Mouse (Mus musculus) gastrocnemius, adult 2 months (tissue): ENCODE data around the gene Pdk2. TPM values are rescaled to one million over a fixed set of nuclear protein-coding genes. Genes with fewer than 3 reads are reported as not detected.
A peak's percentile ranks its signal among the peaks of the same experiment; 100 is the strongest.

Experiments
- DNase-seq: peaks from one replicate; pipeline ENCODE4 v3.0.0; 2022
- H3K27ac ChIP-seq: fragments of 200-600 bp; 2 replicates; pipeline ENCODE4 v1.8.1; 2022; ENCODE audit warnings: mild to moderate bottlenecking
- H3K4me3 ChIP-seq: fragments of 200-600 bp; 2 replicates; pipeline ENCODE4 v1.8.1; 2022; ENCODE audit warnings: mild to moderate bottlenecking, moderate library complexity
- CTCF ChIP-seq: fragments of 200-600 bp; IDR thresholded peaks from 2 replicates; pipeline ENCODE4 v1.8.1; 2022; ENCODE audit warnings: antibody characterized with exemption, mild to moderate bottlenecking, moderate library complexity
- intact Hi-C: fragments of 180-260 bp; cut with DNase I; formaldehyde crosslinking; loops from one replicate; pipeline ENCODE4 v1.15.1; 2025
- total RNA-seq, 2 experiments: library from RNA; stranded (reverse); gene quantifications; 2 replicates each; pipeline ENCODE4 v1.2.3; 2021

Gene Pdk2
- total RNA-seq, 2 experiments from 2014 or later = 471 to 485 TPM

- intact Hi-C loops = no loop called here
- TF ChIP-seq CTCF = no peak
- DNase-seq = peak; percentile 65
- peak overlapping the region; percentile 93 for H3K27ac ChIP-seq
- peak overlapping the region; percentile 98 for H3K4me3 ChIP-seq
These were observed 46.8 kb downstream of the Pdk2 start for GRCm38 (mm10) chr11:94994208-94994814.

- H3K4me3 ChIP-seq = peak overlapping the region; percentile 98
- DNase-seq = peak; percentile 59
- intact Hi-C loops = no loop called here
- no peak for TF ChIP-seq CTCF
- H3K27ac ChIP-seq = peak overlapping the region; percentile 93
These were observed 48.2 kb downstream of the Pdk2 start for GRCm38 (mm10) chr11:94992754-94993606.

- DNase-seq = no peak
- TF ChIP-seq CTCF = no peak
- H3K27ac ChIP-seq = peak overlapping the region; percentile 93
- peak overlapping the region; percentile 98 for H3K4me3 ChIP-seq
- intact Hi-C loops = no loop called here
These were observed 48.7 kb downstream of the Pdk2 start for GRCm38 (mm10) chr11:94992480-94992753.

- intact Hi-C loops = no loop called here
- H3K27ac ChIP-seq = peak overlapping the region; percentile 93
- no peak for TF ChIP-seq CTCF
- peak; percentile 71 for DNase-seq
- peak overlapping the region; percentile 98 for H3K4me3 ChIP-seq
These were observed 49.3 kb downstream of the Pdk2 start for GRCm38 (mm10) chr11:94991641-94992479.

- intact Hi-C loops = no loop called here
- Histone ChIP-seq H3K27ac (peak within 1 kb of the TSS; percentile 93), H3K4me3 (peak within 1 kb of the TSS; percentile 98)
- peak; percentile 96 for DNase-seq
- peak; percentile 76 for TF ChIP-seq CTCF
These were observed 50.2 kb downstream of the Pdk2 start, which contains the start of gene Ppp1r9b for GRCm38 (mm10) chr11:94990749-94991577. Ppp1r9b (plus strand) TSS chr11:94991035.

- no peak for DNase-seq
- peak overlapping the region; percentile 93 for H3K27ac ChIP-seq
- no peak for TF ChIP-seq CTCF
- H3K4me3 ChIP-seq = peak overlapping the region; percentile 98
- intact Hi-C loops = no loop called here
These were observed 50.9 kb downstream of the Pdk2 start for GRCm38 (mm10) chr11:94990102-94990748.

- peak; percentile 7; the same call in 1 of the 2 replicates for TF ChIP-seq CTCF
- DNase-seq = peak; percentile 83
- intact Hi-C loops = no loop called here
- Histone ChIP-seq H3K4me3 (peak overlapping the region; percentile 98), H3K27ac (peak overlapping the region; percentile 93)
These were observed 51.6 kb downstream of the Pdk2 start for GRCm38 (mm10) chr11:94989562-94990017.

- Histone ChIP-seq H3K27ac (peak overlapping the region; percentile 93), H3K4me3 (peak overlapping the region; percentile 98)
- intact Hi-C loops = no loop called here
- no peak for TF ChIP-seq CTCF
- peak; percentile 86 for DNase-seq
These were observed 52.2 kb downstream of the Pdk2 start for GRCm38 (mm10) chr11:94988780-94989561.

GRCm38 (mm10) chr11:94987851-94988250 lies 53.3 kb downstream of the Pdk2 start:
- Histone ChIP-seq H3K4me3 (no peak overlapping the region), H3K27ac (peak overlapping the region; percentile 93)
- no peak for DNase-seq
- intact Hi-C loops = no loop called here
- no peak for TF ChIP-seq CTCF

GRCm38 (mm10) chr11:94987341-94987740 lies 53.8 kb downstream of the Pdk2 start:
- TF ChIP-seq CTCF = no peak

GRCm38 (mm10) chr11:94986435-94986834 lies 54.7 kb downstream of the Pdk2 start:
- intact Hi-C loops = no loop called here
- no peak for DNase-seq
- TF ChIP-seq CTCF = no peak
- H3K27ac ChIP-seq = 0 out of 2 replicates have a peak overlapping the region, but pooled peaks have one; percentile 93
- no peak overlapping the region for H3K4me3 ChIP-seq

More at GRCm38 (mm10) chr11:94987341-94987740, 53.8 kb downstream of the Pdk2 start:
- DNase-seq = no peak
- H3K27ac ChIP-seq = peak overlapping the region; percentile 93
- intact Hi-C loops = no loop called here
- no peak overlapping the region for H3K4me3 ChIP-seq
